12 mouse cellular contexts compared by ENCODE assay signal in genomic region chr11:61602705-61603104, GRCm38 (mm10). TPM values are rescaled to one million over a fixed set of nuclear protein-coding genes. Genes with fewer than 3 reads are reported as not detected.
A peak's percentile ranks its signal among the peaks of the same experiment; 100 is the strongest.
DNase-seq lines count a peak whose midpoint lies in the region; ATAC-seq and TF ChIP-seq lines count a peak whose summit lies in the region.
"Had no signal": no experiment of that assay in that cellular context is flagged by ENCODE, and none has a peak within 500 bp of the region (broad histone marks: within the 10 kb centered on the region; RNA-seq: fewer than 3 reads in every experiment).

No protein-coding gene starts in this region.

- DNase-seq in B cell, adult 2 months, result peak; percentile 68 to 71
- DNase-seq in Muller cell, postnatal 12 days (ENCODE audit: inconsistent ontology term), result peak; percentile 72
- DNase-seq in liver, embryonic 14.5 days (ENCODE audit: low read depth in 3 of 3, low spot score in 3 of 3), result peak in 1 of 3 experiments; percentile 14
- peak; percentile 31 to 35 for DNase-seq in spleen, postnatal 14 days (ENCODE audit: low spot score in 2 of 2)
- no peak for DNase-seq in gastrocnemius, postnatal 25 days
- DNase-seq in left cerebral cortex, postnatal 14 days (ENCODE audit: low spot score in 2 of 2), result no peak
- no peak for DNase-seq in urinary bladder, postnatal 4 days (ENCODE audit: low spot score in 2 of 2)
- DNase-seq in gastrocnemius, adult 18-20 months (ENCODE audit: low spot score), result no peak

- H3K9me3 ChIP-seq in liver, embryonic 14.5 days (ENCODE audit: control insufficient read depth, low read length), result no peaks in the 10 kb centered on the region

- H3K36me3 ChIP-seq in liver, embryonic 14.5 days (replicated peaks; ENCODE audit: control insufficient read depth, insufficient read depth, low read depth), result no peaks in the 10 kb centered on the region
- H3K36me3 ChIP-seq: limb, embryonic 13.5 days; midbrain, embryonic 13.5 days had no signal

- no peaks in the 10 kb centered on the region; the same call in 1 of the 2 replicates for H3K27me3 ChIP-seq in liver, embryonic 14.5 days (ENCODE audit: control insufficient read depth, insufficient read depth, low read length)
- H3K27me3 ChIP-seq: limb, embryonic 13.5 days; midbrain, embryonic 13.5 days had no signal

- no peaks in the 10 kb centered on the region for H3K4me1 ChIP-seq in liver, embryonic 14.5 days (replicated peaks; ENCODE audit: control insufficient read depth in 2 of 2, insufficient read depth in 2 of 2, low read length in 1 of 2)
- H3K4me1 ChIP-seq: midbrain, embryonic 13.5 days had no signal

- 0 out of 2 replicates have a peak, but pooled peaks have one; percentile 31 for ATAC-seq in liver, embryonic 14.5 days (ENCODE audit: insufficient read depth)
- ATAC-seq: midbrain, embryonic 13.5 days had no signal

- H3K27ac ChIP-seq in liver, embryonic 14.5 days, result no peak overlapping the region
- H3K27ac ChIP-seq: hindbrain, embryonic 14.5 days; limb, embryonic 13.5 days; midbrain, embryonic 13.5 days had no signal

- no peak for TF ChIP-seq CTCF in liver, embryonic 14.5 days (IDR thresholded peaks at IDR 0.05; ENCODE audit: low read depth)

- no peak overlapping the region for H3K4me2 ChIP-seq in liver, embryonic 14.5 days (ENCODE audit: low read depth)
- H3K4me2 ChIP-seq: hindbrain, embryonic 14.5 days; limb, embryonic 13.5 days; midbrain, embryonic 13.5 days had no signal

- WGBS in liver, embryonic 14.5 days (ENCODE audit: insufficient replicate concordance), result 7% methylated on average over 7 of the region's 7 CpGs

- TF ChIP-seq EP300 in liver, embryonic 14.5 days (IDR thresholded peaks at IDR 0.05; ENCODE audit: low read depth), result no peak

- H3K9ac ChIP-seq in liver, embryonic 14.5 days (replicated peaks), result no peak overlapping the region
- H3K9ac ChIP-seq: hindbrain, embryonic 14.5 days; limb, embryonic 13.5 days; midbrain, embryonic 13.5 days had no signal

- no peak overlapping the region for H3K4me3 ChIP-seq in liver, embryonic 14.5 days (ENCODE audit: insufficient read depth in 1 of 2, low read depth in 2 of 2, low read length in 2 of 2)
- H3K4me3 ChIP-seq: erythroblast, embryonic 14.5 days; limb, embryonic 13.5 days; midbrain, embryonic 13.5 days had no signal

- intact Hi-C loops in left cerebral cortex, postnatal 14 days (cut with DNase I), result no loop called here

RNA-seq across cellular contexts. Expression of gene Epn2, which starts 23.2 kb away (rescaled TPM):
- polyA plus RNA-seq in liver, embryonic 14.5 days (2012; rRNA removed), result 1.7 and 1.9 TPM in 2 replicates
- polyA plus RNA-seq in liver, embryonic 14.5 days (2014; fragmentation: Nextera tagmentation; extraction: Ambion mirVana), result 1.3 and 1.7 TPM in 2 replicates
- 10 to 100 TPM; 15.0 to 15.5 TPM for total RNA-seq in gastrocnemius, postnatal 25 days (2021)
- total RNA-seq in left cerebral cortex, postnatal 14 days (2021), result 100 to 1,000 TPM; 115 TPM
- 10 to 100 TPM; 23.2 to 25.1 TPM for total RNA-seq in gastrocnemius, adult 18-20 months (2021)
- polyA plus RNA-seq: erythroblast, embryonic 14.5 days had no signal

RNA-seq across cellular contexts. Expression of gene Grap, which starts 50.4 kb away (rescaled TPM):
- polyA plus RNA-seq in liver, embryonic 14.5 days (2012; rRNA removed), result 2.1 and 2.2 TPM in 2 replicates
- polyA plus RNA-seq in liver, embryonic 14.5 days (2014; fragmentation: Nextera tagmentation; extraction: Ambion mirVana), result 1.6 and 1.9 TPM in 2 replicates
- total RNA-seq in gastrocnemius, postnatal 25 days (2021), result 1 to 10 TPM; 4.0 to 5.9 TPM
- 1 to 10 TPM; 6.7 to 9.2 TPM for total RNA-seq in left cerebral cortex, postnatal 14 days (2021)
- total RNA-seq in gastrocnemius, adult 18-20 months (2021), result 1 to 10 TPM; 2.0 to 2.7 TPM

Comparison
In these comparisons a context has a peak if more than half of its experiments do, and no peak if none do; other contexts are left out.
1. DNase-seq: peak in B cell, adult 2 months (2 of 2), Muller cell, postnatal 12 days (single experiment) and spleen, postnatal 14 days (2 of 2); none in gastrocnemius, postnatal 25 days (single experiment), left cerebral cortex, postnatal 14 days (0 of 2), urinary bladder, postnatal 4 days (0 of 2) and gastrocnemius, adult 18-20 months (single experiment).
2. RNA of gene Epn2, which starts 23.2 kb away (total RNA-seq): 115 TPM in left cerebral cortex, postnatal 14 days; 23.2 to 25.1 TPM in gastrocnemius, adult 18-20 months and 15.0 to 15.5 TPM in gastrocnemius, postnatal 25 days; every median in the first group is over 4 times any median in the second.